Mouse (Mus musculus) stomach, postnatal 0 days (tissue): ENCODE results near the gene Ffar3.

Experiments used
- CTCF ChIP-seq: IDR thresholded peaks from 2 replicates; pipeline ENCODE4 v1.5.1; 2016; ENCODE audit warnings: antibody characterized with exemption, low read depth, mild to moderate bottlenecking, moderate library complexity
- EP300 ChIP-seq: optimal IDR thresholded peaks from 2 replicates; pipeline ENCODE3; 2016; ENCODE audit warnings: antibody characterized with exemption

DNA sequence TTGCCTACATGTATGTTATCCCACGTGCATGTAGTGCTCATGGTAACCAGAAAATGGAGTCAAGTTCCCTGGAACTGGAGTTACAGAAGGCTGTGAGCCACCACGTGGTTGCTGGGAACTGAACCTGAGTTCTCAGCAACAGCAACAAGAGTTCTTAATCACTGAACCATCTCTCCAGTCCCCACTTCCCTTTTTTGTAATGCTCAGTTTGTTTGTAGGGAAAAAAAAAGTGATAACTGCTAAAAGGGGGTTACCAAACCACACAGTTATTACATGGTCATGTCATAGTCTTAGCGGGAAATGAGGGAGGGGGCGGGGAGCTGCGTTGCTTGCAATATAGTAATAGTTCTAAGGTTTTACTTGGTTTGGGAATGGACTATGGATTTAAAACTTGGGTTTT is 13.9 kb downstream of the Ffar3 start:
- TF ChIP-seq CTCF (no peak), EP300 (no peak)
